Mouse (Mus musculus): ENCODE measurements at regions not wholly inside any gene's neighbourhood (a gene's known extent, or its start where the extent isn't known, plus 50 kb on each side); places are given as distances from the start of the nearest gene placed in this dataset.

GRCm38 (mm10) chr1:88809756-88810155 lies 107.7 kb upstream of the Arl4c start:
- no peak for DNase-seq (ENCODE audit: low read depth)

GRCm38 (mm10) chr1:88813200-88813599 lies 111.2 kb upstream of the Arl4c start:
- DNase-seq (ENCODE audit: low read depth) = no peak

- DNase-seq (ENCODE audit: low read depth) = no peak
These were observed 114.4 kb upstream of the Arl4c start for GRCm38 (mm10) chr1:88816376-88816945.

- DNase-seq (ENCODE audit: low read depth) = no peak
These were observed 123.2 kb upstream of the Arl4c start for GRCm38 (mm10) chr1:88825215-88825614.

GRCm38 (mm10) chr1:88838661-88839274 lies 136.7 kb upstream of the Arl4c start:
- DNase-seq (ENCODE audit: low read depth) = no peak

- no peak for DNase-seq (ENCODE audit: low read depth)
These were observed 137.5 kb upstream of the Arl4c start for GRCm38 (mm10) chr1:88839407-88839976.

- DNase-seq (ENCODE audit: low read depth) = no peak
These were observed 138.1 kb upstream of the Arl4c start for GRCm38 (mm10) chr1:88839977-88840628.

GRCm38 (mm10) chr1:88840991-88841592 lies 139.1 kb upstream of the Arl4c start:
- DNase-seq (ENCODE audit: low read depth) = no peak

- no peak for DNase-seq (ENCODE audit: low read depth)
These were observed 145.5 kb upstream of the Arl4c start for GRCm38 (mm10) chr1:88847333-88848091.

- no peak for DNase-seq (ENCODE audit: low read depth)
These were observed 146.2 kb upstream of the Arl4c start for GRCm38 (mm10) chr1:88848246-88848645.

GRCm38 (mm10) chr1:88849421-88849820 lies 147.4 kb upstream of the Arl4c start:
- no peak for DNase-seq (ENCODE audit: low read depth)

- no peak for DNase-seq (ENCODE audit: low read depth)
These were observed 149.9 kb upstream of the Arl4c start for GRCm38 (mm10) chr1:88851931-88852330.

GRCm38 (mm10) chr1:88860871-88861589 lies 159.0 kb upstream of the Arl4c start:
- no peak for DNase-seq (ENCODE audit: low read depth)

- no peak for DNase-seq (ENCODE audit: low read depth)
These were observed 159.5 kb upstream of the Arl4c start for GRCm38 (mm10) chr1:88861590-88861935.

GRCm38 (mm10) chr1:88865436-88865835 lies 163.4 kb upstream of the Arl4c start:
- DNase-seq (ENCODE audit: low read depth) = no peak

GRCm38 (mm10) chr1:88866571-88866970 lies 164.6 kb upstream of the Arl4c start:
- DNase-seq (ENCODE audit: low read depth) = no peak

- DNase-seq (ENCODE audit: low read depth) = no peak
These were observed 165.1 kb upstream of the Arl4c start for GRCm38 (mm10) chr1:88867138-88867537.

- no peak for DNase-seq (ENCODE audit: low read depth)
These were observed 167.9 kb upstream of the Arl4c start for GRCm38 (mm10) chr1:88869885-88870284.

GRCm38 (mm10) chr1:88875356-88875755 lies 173.3 kb upstream of the Arl4c start:
- DNase-seq (ENCODE audit: low read depth) = no peak

GRCm38 (mm10) chr1:88877441-88877840 lies 175.4 kb upstream of the Arl4c start:
- DNase-seq (ENCODE audit: low read depth) = no peak

GRCm38 (mm10) chr1:88878831-88879230 lies 176.8 kb upstream of the Arl4c start:
- no peak for DNase-seq (ENCODE audit: low read depth)

GRCm38 (mm10) chr1:88879367-88879766 lies 177.3 kb upstream of the Arl4c start:
- no peak for DNase-seq (ENCODE audit: low read depth)
